Mouse (Mus musculus): ENCODE data around the gene Glce. TPM values are rescaled to one million over a fixed set of nuclear protein-coding genes. Genes with fewer than 3 reads are reported as not detected.

Gene Glce
- polyA plus RNA-seq, 1 experiment from 2014 or later, result 16.5 TPM

GRCm38 (mm10) chr9:62152506-62152905, 30.1 kb upstream of the Glce start:
- H3K4me3 ChIP-seq, result no peak overlapping the region
- H3K27ac ChIP-seq, result no peak overlapping the region
- no peaks in the 10 kb centered on the region for H3K27me3 ChIP-seq (ENCODE audit: insufficient read depth, poor library complexity, severe bottlenecking)
- 94% methylated on average over 2 of the region's 2 CpGs for WGBS
- no peaks in the 10 kb centered on the region for H3K36me3 ChIP-seq
- H3K9me3 ChIP-seq, result no peaks in the 10 kb centered on the region
- no peak for DNase-seq (ENCODE audit: low spot score)
- H3K4me1 ChIP-seq (replicated peaks), result peaks cover 30% of the 10 kb centered on the region

- H3K27ac ChIP-seq, result no peak overlapping the region
- H3K27me3 ChIP-seq (ENCODE audit: insufficient read depth, poor library complexity, severe bottlenecking), result peaks cover 3% of the 10 kb centered on the region; the same call in 1 of the 2 replicates
- no peaks in the 10 kb centered on the region for H3K36me3 ChIP-seq
- no peak for DNase-seq (ENCODE audit: low spot score)
- no peak overlapping the region for H3K4me3 ChIP-seq
- WGBS, result 88% methylated on average over 2 of the region's 2 CpGs
- H3K4me1 ChIP-seq (replicated peaks), result peaks cover 11% of the 10 kb centered on the region
- no peaks in the 10 kb centered on the region for H3K9me3 ChIP-seq
Observed at GRCm38 (mm10) chr9:62145198-62145597, 22.7 kb upstream of the Glce start.

GRCm38 (mm10) chr9:62143428-62143827, 21.0 kb upstream of the Glce start:
- Histone ChIP-seq H3K27me3 (ENCODE audit: insufficient read depth, poor library complexity, severe bottlenecking) (peaks cover 3% of the 10 kb centered on the region; the same call in 1 of the 2 replicates), H3K4me3 (no peak overlapping the region), H3K36me3 (no peaks in the 10 kb centered on the region), H3K27ac (0 out of 2 replicates have a peak overlapping the region, but pooled peaks have one; percentile 31), H3K4me1 (replicated peaks) (peaks cover 11% of the 10 kb centered on the region), H3K9me3 (no peaks in the 10 kb centered on the region)
- DNase-seq (ENCODE audit: low spot score), result no peak
- WGBS, result 68% methylated on average over 7 of the region's 7 CpGs

DNA sequence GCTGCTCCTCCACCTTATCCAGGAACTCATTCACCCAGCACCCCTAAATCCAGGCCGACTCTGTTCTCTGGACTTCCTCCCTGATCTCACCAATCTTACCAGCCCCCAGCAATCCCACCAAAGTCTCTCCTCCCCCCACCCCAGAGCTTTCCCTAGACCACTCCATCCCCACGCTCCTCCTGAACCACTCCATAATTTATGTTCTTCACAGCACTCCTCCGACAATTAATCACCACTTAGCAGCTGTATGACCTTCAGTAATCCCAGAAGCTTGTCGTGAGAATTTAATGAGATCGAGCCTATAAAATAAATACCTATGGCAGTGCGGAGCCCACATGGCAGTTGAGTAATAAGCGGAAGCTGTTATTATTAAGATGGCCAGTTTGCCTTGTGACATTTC, 16.6 kb upstream of the Glce start:
- DNase-seq (ENCODE audit: low spot score), result no peak
- Histone ChIP-seq H3K4me3 (no peak overlapping the region), H3K4me1 (replicated peaks) (peaks cover 20% of the 10 kb centered on the region), H3K36me3 (no peaks in the 10 kb centered on the region), H3K9me3 (no peaks in the 10 kb centered on the region), H3K27ac (no peak overlapping the region), H3K27me3 (ENCODE audit: insufficient read depth, poor library complexity, severe bottlenecking) (no peaks in the 10 kb centered on the region)
- WGBS, result 88% methylated on average over 7 of the region's 7 CpGs

GRCm38 (mm10) chr9:62137259-62137658, 14.8 kb upstream of the Glce start:
- 52% methylated on average over 8 of the region's 8 CpGs for WGBS
- H3K4me3 ChIP-seq, result no peak overlapping the region
- no peaks in the 10 kb centered on the region for H3K27me3 ChIP-seq (ENCODE audit: insufficient read depth, poor library complexity, severe bottlenecking)
- H3K9me3 ChIP-seq, result no peaks in the 10 kb centered on the region
- DNase-seq (ENCODE audit: low spot score), result no peak
- H3K36me3 ChIP-seq, result no peaks in the 10 kb centered on the region
- H3K27ac ChIP-seq, result peak overlapping the region; percentile 53
- H3K4me1 ChIP-seq (replicated peaks), result peaks cover 11% of the 10 kb centered on the region

GRCm38 (mm10) chr9:62132005-62132782, 9.7 kb upstream of the Glce start:
- 73% methylated on average over 4 of the region's 4 CpGs for WGBS
- no peaks in the 10 kb centered on the region for H3K9me3 ChIP-seq
- no peaks in the 10 kb centered on the region for H3K36me3 ChIP-seq
- no peaks in the 10 kb centered on the region for H3K27me3 ChIP-seq (ENCODE audit: insufficient read depth, poor library complexity, severe bottlenecking)
- no peak overlapping the region for H3K4me3 ChIP-seq
- H3K4me1 ChIP-seq (replicated peaks), result peaks cover 9% of the 10 kb centered on the region
- no peak overlapping the region for H3K27ac ChIP-seq
- DNase-seq (ENCODE audit: low spot score), result no peak

GRCm38 (mm10) chr9:62130746-62131145, 8.3 kb upstream of the Glce start:
- H3K9me3 ChIP-seq, result no peaks in the 10 kb centered on the region
- no peaks in the 10 kb centered on the region for H3K27me3 ChIP-seq (ENCODE audit: insufficient read depth, poor library complexity, severe bottlenecking)
- 92% methylated on average over 5 of the region's 5 CpGs for whole genome bisulfite sequencing
- peaks cover 7% of the 10 kb centered on the region for H3K4me1 ChIP-seq (replicated peaks)
- H3K27ac ChIP-seq, result no peak overlapping the region
- H3K36me3 ChIP-seq, result no peaks in the 10 kb centered on the region
- DNase-seq (ENCODE audit: low spot score), result no peak
- no peak overlapping the region for H3K4me3 ChIP-seq

DNA sequence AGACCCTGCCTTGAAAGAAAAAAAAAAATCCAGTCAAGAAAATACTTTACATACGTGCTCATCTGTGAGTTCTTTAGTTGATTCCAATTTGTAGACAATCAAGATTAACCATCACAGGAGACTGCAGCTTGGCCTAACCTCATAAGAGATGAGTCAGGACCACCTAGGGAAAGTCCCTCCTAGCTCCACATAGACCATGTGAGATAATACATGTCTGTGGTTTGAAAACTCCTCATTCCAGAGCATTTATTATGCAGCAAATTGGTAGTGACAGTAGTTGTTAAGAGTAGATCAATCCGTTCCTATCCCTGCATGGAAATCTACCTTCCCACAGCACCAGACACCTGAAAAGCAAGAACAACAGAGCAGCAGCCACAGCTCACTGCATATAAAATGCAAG, 5.6 kb upstream of the Glce start:
- Histone ChIP-seq H3K27ac (no peak overlapping the region), H3K27me3 (ENCODE audit: insufficient read depth, poor library complexity, severe bottlenecking) (no peaks in the 10 kb centered on the region), H3K9me3 (no peaks in the 10 kb centered on the region), H3K4me1 (replicated peaks) (peaks cover 16% of the 10 kb centered on the region), H3K4me3 (no peak overlapping the region), H3K36me3 (no peaks in the 10 kb centered on the region)
- no peak for DNase-seq (ENCODE audit: low spot score)
- WGBS, result 88% methylated on average over 2 of the region's 2 CpGs

DNA sequence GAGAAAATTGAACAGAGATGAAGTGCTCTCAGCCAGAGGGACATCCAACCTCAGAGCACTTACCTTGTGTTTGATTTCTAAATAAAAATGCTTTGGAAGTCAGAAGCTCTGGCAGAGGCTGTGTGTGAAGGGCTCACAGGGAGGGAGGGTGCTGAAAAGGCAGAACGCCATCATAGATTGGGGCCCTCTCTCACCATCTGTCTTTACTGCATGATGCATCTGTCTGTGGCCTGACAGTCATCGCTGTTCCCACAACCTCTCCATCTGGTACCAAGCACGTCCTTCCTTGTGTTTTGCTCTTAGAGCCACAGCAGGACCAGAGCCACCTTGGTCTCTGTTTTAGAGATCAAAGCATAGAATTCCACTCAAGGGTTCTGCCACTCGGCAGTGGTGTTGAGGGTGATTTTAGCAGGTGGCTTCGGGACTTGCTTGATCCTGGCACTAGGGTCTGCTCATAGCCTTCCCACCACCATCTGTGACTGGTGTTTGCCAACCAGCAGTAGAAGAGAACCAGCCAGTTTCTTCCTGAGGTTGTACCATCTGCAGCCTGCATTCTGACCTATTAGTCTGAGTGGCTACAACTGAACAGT, 3.6 kb upstream of the Glce start:
- DNase-seq (ENCODE audit: low spot score), result no peak
- H3K36me3 ChIP-seq, result no peaks in the 10 kb centered on the region
- 80% methylated on average over 5 of the region's 5 CpGs for WGBS
- no peaks in the 10 kb centered on the region for H3K27me3 ChIP-seq (ENCODE audit: insufficient read depth, poor library complexity, severe bottlenecking)
- no peaks in the 10 kb centered on the region for H3K9me3 ChIP-seq
- no peak overlapping the region for H3K4me3 ChIP-seq
- no peak overlapping the region for H3K27ac ChIP-seq
- peaks cover 18% of the 10 kb centered on the region for H3K4me1 ChIP-seq (replicated peaks)

DNA sequence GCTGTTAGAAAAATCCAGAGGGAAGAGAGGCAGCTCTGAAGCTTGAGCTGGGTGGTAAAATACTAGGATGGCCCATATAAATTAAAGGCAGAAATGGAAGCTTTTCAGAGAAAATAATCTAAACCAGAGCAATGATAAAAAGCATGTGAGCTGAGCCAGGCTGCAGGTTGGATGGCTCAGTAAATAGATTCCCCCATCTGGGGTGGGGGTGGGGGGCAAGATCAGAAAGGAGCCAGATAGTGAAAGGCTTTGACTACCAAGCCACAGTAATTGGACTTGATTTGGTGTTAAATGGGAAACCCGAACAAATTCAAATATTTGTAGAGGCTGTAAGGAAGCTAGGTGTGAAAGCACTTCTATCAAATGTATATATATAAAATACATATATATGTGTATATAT, 1.8 kb upstream of the Glce start:
- H3K27ac ChIP-seq, result no peak overlapping the region
- WGBS, result 97% methylated on average over 1 of the region's 1 CpGs
- no peak for DNase-seq (ENCODE audit: low spot score)
- H3K9me3 ChIP-seq, result no peaks in the 10 kb centered on the region
- no peaks in the 10 kb centered on the region for H3K36me3 ChIP-seq
- H3K4me3 ChIP-seq, result no peak overlapping the region
- no peaks in the 10 kb centered on the region for H3K27me3 ChIP-seq (ENCODE audit: insufficient read depth, poor library complexity, severe bottlenecking)
- H3K4me1 ChIP-seq (replicated peaks), result peaks cover 17% of the 10 kb centered on the region

GRCm38 (mm10) chr9:62123496-62123895, 1.0 kb upstream of the Glce start:
- H3K27me3 ChIP-seq (ENCODE audit: insufficient read depth, poor library complexity, severe bottlenecking), result no peaks in the 10 kb centered on the region
- H3K36me3 ChIP-seq, result no peaks in the 10 kb centered on the region
- peak overlapping the region; percentile 96; the same call in 1 of the 2 replicates for H3K27ac ChIP-seq
- 64% methylated on average over 3 of the region's 3 CpGs for WGBS
- H3K4me1 ChIP-seq (replicated peaks), result peaks cover 17% of the 10 kb centered on the region
- no peak for DNase-seq (ENCODE audit: low spot score)
- H3K4me3 ChIP-seq, result peak overlapping the region; percentile 88
- no peaks in the 10 kb centered on the region for H3K9me3 ChIP-seq

DNA sequence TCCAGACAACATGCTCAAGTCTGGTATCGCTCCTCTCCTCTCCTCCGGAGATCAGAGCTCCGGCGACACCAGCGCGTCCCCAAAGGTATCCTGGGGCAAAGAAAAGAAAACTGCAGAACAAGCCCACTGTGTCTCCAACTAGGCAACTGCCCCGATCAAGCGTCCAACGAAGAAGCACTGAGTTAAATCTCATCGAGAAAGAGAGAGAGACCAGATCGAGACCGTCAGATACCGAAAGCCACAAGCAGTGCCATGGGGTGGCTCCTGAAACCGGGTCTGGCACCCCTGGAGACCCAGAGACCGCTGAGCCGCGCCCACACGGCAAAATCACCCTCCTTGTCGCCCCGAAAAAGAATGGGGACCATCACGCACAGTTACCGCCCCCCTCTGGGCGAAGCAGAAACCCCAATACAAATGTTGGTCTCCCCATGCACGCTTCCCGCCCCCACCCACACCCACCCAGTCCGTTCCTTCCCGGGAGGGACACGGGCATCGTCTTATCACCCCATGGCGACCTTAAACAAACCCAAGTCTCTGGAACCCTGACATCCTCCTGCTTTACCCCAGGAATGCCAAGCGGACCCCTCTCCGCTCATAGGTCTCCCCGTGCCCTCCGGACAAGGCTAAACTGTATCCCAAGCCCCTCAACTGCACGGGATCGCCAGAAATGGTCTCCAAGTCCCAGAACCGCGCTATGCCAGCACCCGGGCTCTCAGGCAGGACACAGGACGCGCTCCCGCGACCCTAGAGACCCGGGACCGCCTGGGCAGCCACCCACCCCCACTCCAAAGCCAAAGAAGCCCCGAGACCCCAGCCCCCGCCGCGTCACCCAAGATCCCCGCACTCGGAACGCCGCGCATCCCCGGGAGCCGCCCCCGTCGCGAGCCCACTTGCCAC, 656 bp downstream of the Glce start:
- Histone ChIP-seq H3K27me3 (ENCODE audit: insufficient read depth, poor library complexity, severe bottlenecking) (no peaks in the 10 kb centered on the region), H3K9me3 (no peaks in the 10 kb centered on the region), H3K4me1 (replicated peaks) (peaks cover 17% of the 10 kb centered on the region), H3K4me3 (peak overlapping the region; percentile 88), H3K36me3 (no peaks in the 10 kb centered on the region), H3K27ac (peak overlapping the region; percentile 96)
- no peak for DNase-seq (ENCODE audit: low spot score)
- WGBS, result under 1% methylated on average over 59 of the region's 59 CpGs

GRCm38 (mm10) chr9:62118754-62119153, 3.7 kb downstream of the Glce start:
- DNase-seq (ENCODE audit: low spot score), result no peak
- 38% methylated on average over 3 of the region's 3 CpGs for WGBS
- Histone ChIP-seq H3K9me3 (no peaks in the 10 kb centered on the region), H3K27me3 (ENCODE audit: insufficient read depth, poor library complexity, severe bottlenecking) (no peaks in the 10 kb centered on the region), H3K36me3 (no peaks in the 10 kb centered on the region), H3K27ac (no peak overlapping the region), H3K4me3 (no peak overlapping the region), H3K4me1 (replicated peaks) (peaks cover 15% of the 10 kb centered on the region)

All from hindbrain, embryonic 10.5 days (tissue).